Mouse (Mus musculus) lung, adult 2 months (tissue): Measurements from ENCODE around the gene Lrrc26.

Source experiments
- CTCF ChIP-seq: fragments of 200-500 bp; IDR thresholded peaks from 2 replicates; pipeline ENCODE4 v1.5.1; 2011; ENCODE audit warnings: mild to moderate bottlenecking, low read length, control low read depth; ENCODE audit not compliant: insufficient read depth
- POLR2A ChIP-seq: fragments of 200-500 bp; IDR thresholded peaks from 2 replicates; pipeline ENCODE4 v1.6.1; 2011; ENCODE audit warnings: low read depth, mild to moderate bottlenecking, control low read depth, low read length, borderline replicate concordance; ENCODE audit errors: extremely low read depth

GRCm38 (mm10) chr2:25318971-25319773, 29.5 kb downstream of the Lrrc26 start, which contains the start of gene Grin1:
- TF ChIP-seq CTCF, result no peak
- TF ChIP-seq POLR2A, result no peak
